Mouse (Mus musculus) CH12.LX (cell line): ENCODE measurements around the gene Sult2a2. TPM values are rescaled to one million over a fixed set of nuclear protein-coding genes. Genes with fewer than 3 reads are reported as not detected.
"Not testable (repeated sequence)": the region's sequence is repeated elsewhere in the genome, so short reads cannot be mapped to it uniquely, and the experiment has no call there.

ENCODE experiments used
- DNase-seq: peaks from one replicate; pipeline ENCODE4 v3.0.0-alpha.2; 2013; ENCODE audit errors: extremely low read depth
- H3K27ac ChIP-seq: 2 replicates; pipeline ENCODE4 v1.5.1; 2012; ENCODE audit warnings: low read depth, mild to moderate bottlenecking, control low read depth, moderate library complexity; ENCODE audit not compliant: insufficient read depth
- H3K27me3 ChIP-seq: replicated peaks from 2 replicates; pipeline ENCODE3; 2012; ENCODE audit warnings: inconsistent platforms
- H3K36me3 ChIP-seq, 2 experiments: replicated peaks in 1 of 2; 2 replicates each; pipeline versions ENCODE3 to v1.6.1; 2012; ENCODE audit warnings: inconsistent platforms in 1 of 2, low read length in 1 of 2, mild to moderate bottlenecking in 1 of 2, mixed read lengths in 1 of 2, moderate library complexity in 1 of 2; ENCODE audit not compliant: control insufficient read depth in 1 of 2, insufficient read depth in 1 of 2
- H3K4me1 ChIP-seq, 2 experiments: 2 replicates each; pipeline ENCODE4 v1.6.1; 2012; ENCODE audit warnings: inconsistent platforms in 1 of 2, moderate library complexity in 1 of 2; ENCODE audit not compliant: insufficient read depth in 2 of 2, control insufficient read depth in 1 of 2
- H3K4me2 ChIP-seq: 2 replicates; pipeline ENCODE4 v1.6.1; 2012; ENCODE audit warnings: low read depth, mild to moderate bottlenecking, control low read depth; ENCODE audit not compliant: poor library complexity, insufficient read depth, severe bottlenecking
- H3K4me3 ChIP-seq, 3 experiments: fragments of 150-350 bp in 1 of 3; sonication (generic) in 1 of 3; replicated peaks in 1 of 3; 2 replicates each; pipeline versions ENCODE3 to v1.5.1; 2011 to 2012; ENCODE audit warnings: low read depth in 2 of 3, low read length in 2 of 3, mild to moderate bottlenecking in 2 of 3, moderate library complexity in 2 of 3, control low read depth in 1 of 3, improper control_type of control experiment in 1 of 3, inconsistent platforms in 1 of 3, mixed read lengths in 1 of 3; ENCODE audit not compliant: poor library complexity in 1 of 3
- H3K79me2 ChIP-seq: replicated peaks from 2 replicates; pipeline ENCODE4 v1.6.1; 2012; ENCODE audit warnings: mild to moderate bottlenecking, moderate library complexity; ENCODE audit not compliant: control insufficient read depth, poor library complexity, insufficient read depth, severe bottlenecking; ENCODE audit errors: extremely low read depth
- H3K9ac ChIP-seq: 2 replicates; pipeline ENCODE4 v1.6.1; 2012; ENCODE audit warnings: low read depth, mild to moderate bottlenecking, control low read depth, moderate library complexity; ENCODE audit not compliant: insufficient read depth
- H3K9me3 ChIP-seq: replicated peaks from 2 replicates; pipeline ENCODE3; 2012; ENCODE audit warnings: low read length, inconsistent platforms, mixed read lengths
- JUND ChIP-seq: conservative IDR thresholded peaks from 2 replicates; pipeline ENCODE4 v1.6.1; 2011; ENCODE audit warnings: low read depth, low read length, improper control_type of control experiment
- KAT2A ChIP-seq: IDR thresholded peaks from 2 replicates; pipeline ENCODE4 v1.6.1; 2012; ENCODE audit warnings: low read length, improper control_type of control experiment, inconsistent platforms; ENCODE audit not compliant: insufficient replicate concordance
- USF2 ChIP-seq: conservative IDR thresholded peaks from 2 replicates; pipeline ENCODE4 v1.6.1; 2011; ENCODE audit warnings: low read depth, low read length, improper control_type of control experiment
- dilution Hi-C: fragments of 300-500 bp; cut with MboI; formaldehyde crosslinking; loops from 2 replicates; pipeline ENCODE4 v1.14.3; 2020; ENCODE audit warnings: low sequenced_read_pairs; ENCODE audit not compliant: extremely low pct_unique_long_range_greater_than_20kb, extremely low pct_ligation_motif_present
- in situ Hi-C: fragments of 300-500 bp; cut with MboI; formaldehyde crosslinking; loops from 3 replicates; pipeline ENCODE4 v1.14.3; 2019; ENCODE audit warnings: low sequenced_read_pairs, low pct_ligation_motif_present, low pct_unique_long_range_greater_than_20kb, mixed read lengths
- polyA plus RNA-seq: library from polyadenylated mRNA; unstranded; fragments of >175 nt; gene quantifications from 2 replicates; pipeline ENCODE4 v1.2.1, GENCODE M21; 2012; ENCODE audit warnings: low read depth; ENCODE audit not compliant: insufficient read length
- total RNA-seq, 2 experiments: library from RNA; depleted of rRNA; stranded (reverse); fragments of 300-350 nt in 1 of 2; fragments of >200 nt in 1 of 2; gene quantifications; 2 replicates each; pipeline ENCODE4 v1.2.3; 2012 to 2014

Gene Sult2a2
- not detected in 2 replicates for total RNA-seq (2012; rRNA removed)
- not detected in 2 replicates for total RNA-seq (2014; rRNA removed)
- polyA plus RNA-seq = not detected in 2 replicates

GRCm38 (mm10) chr7:13733205-13733604 is at the start of gene Sult2a2:
Gene Sult2a2, plus strand, starts transcription at chr7:13733505.
- dilution Hi-C loops, H3K4me3 ChIP-seq, H3K27me3 ChIP-seq, H3K9ac ChIP-seq, H3K27ac ChIP-seq, H3K9me3 ChIP-seq, H3K36me3 ChIP-seq, H3K4me2 ChIP-seq, DNase-seq, H3K4me1 ChIP-seq, H3K79me2 ChIP-seq, in situ Hi-C loops: not testable (repeated sequence)

- Histone ChIP-seq H3K4me1 (no peaks in the 10 kb centered on the region), H3K4me2 (no peak overlapping the region), H3K79me2 (no peaks in the 10 kb centered on the region), H3K36me3 (no peaks in the 10 kb centered on the region), H3K27me3 (no peaks in the 10 kb centered on the region), H3K27ac (no peak overlapping the region), H3K9me3 (peaks cover 18% of the 10 kb centered on the region), H3K4me3 (no peak overlapping the region), H3K9ac (no peak overlapping the region)
- in situ Hi-C loops = no loop called here
- dilution Hi-C loops = no loop called here
- no peak for DNase-seq
- TF ChIP-seq USF2 = no peak
- TF ChIP-seq JUND = no peak
- no peak for TF ChIP-seq KAT2A
These were observed 80.6 kb downstream of the Sult2a2 start for GRCm38 (mm10) chr7:13813913-13814312.

Other genes with a start within 250 kb of the Sult2a2 start
- gene Bsph2, start 162.4 kb upstream of the Sult2a2 start, total RNA-seq (2012; rRNA removed) = not detected in 2 replicates
- not detected in 2 replicates for gene Bsph2, start 162.4 kb upstream of the Sult2a2 start, total RNA-seq (2014; rRNA removed)
- not detected in 2 replicates for gene Bsph2, start 162.4 kb upstream of the Sult2a2 start, polyA plus RNA-seq
- not detected in 2 replicates for gene Sult2a5, start 109.5 kb upstream of the Sult2a2 start, total RNA-seq (2012; rRNA removed)
- gene Sult2a5, start 109.5 kb upstream of the Sult2a2 start, total RNA-seq (2014; rRNA removed) = not detected in 2 replicates
- not detected in 2 replicates for gene Sult2a5, start 109.5 kb upstream of the Sult2a2 start, polyA plus RNA-seq
- not detected in 2 replicates for gene Sult2a1, start 103.9 kb downstream of the Sult2a2 start, total RNA-seq (2012; rRNA removed)
- not detected in 2 replicates for gene Sult2a1, start 103.9 kb downstream of the Sult2a2 start, total RNA-seq (2014; rRNA removed)
- not detected in 2 replicates for gene Sult2a1, start 103.9 kb downstream of the Sult2a2 start, polyA plus RNA-seq